Mouse (Mus musculus) stomach, postnatal 0 days (tissue): ENCODE data around the gene Gm11060.

Source experiments
- CTCF ChIP-seq: IDR thresholded peaks from 2 replicates; pipeline ENCODE4 v1.5.1; 2016; ENCODE audit warnings: antibody characterized with exemption, low read depth, mild to moderate bottlenecking, moderate library complexity
- EP300 ChIP-seq: optimal IDR thresholded peaks from 2 replicates; pipeline ENCODE3; 2016; ENCODE audit warnings: antibody characterized with exemption

DNA sequence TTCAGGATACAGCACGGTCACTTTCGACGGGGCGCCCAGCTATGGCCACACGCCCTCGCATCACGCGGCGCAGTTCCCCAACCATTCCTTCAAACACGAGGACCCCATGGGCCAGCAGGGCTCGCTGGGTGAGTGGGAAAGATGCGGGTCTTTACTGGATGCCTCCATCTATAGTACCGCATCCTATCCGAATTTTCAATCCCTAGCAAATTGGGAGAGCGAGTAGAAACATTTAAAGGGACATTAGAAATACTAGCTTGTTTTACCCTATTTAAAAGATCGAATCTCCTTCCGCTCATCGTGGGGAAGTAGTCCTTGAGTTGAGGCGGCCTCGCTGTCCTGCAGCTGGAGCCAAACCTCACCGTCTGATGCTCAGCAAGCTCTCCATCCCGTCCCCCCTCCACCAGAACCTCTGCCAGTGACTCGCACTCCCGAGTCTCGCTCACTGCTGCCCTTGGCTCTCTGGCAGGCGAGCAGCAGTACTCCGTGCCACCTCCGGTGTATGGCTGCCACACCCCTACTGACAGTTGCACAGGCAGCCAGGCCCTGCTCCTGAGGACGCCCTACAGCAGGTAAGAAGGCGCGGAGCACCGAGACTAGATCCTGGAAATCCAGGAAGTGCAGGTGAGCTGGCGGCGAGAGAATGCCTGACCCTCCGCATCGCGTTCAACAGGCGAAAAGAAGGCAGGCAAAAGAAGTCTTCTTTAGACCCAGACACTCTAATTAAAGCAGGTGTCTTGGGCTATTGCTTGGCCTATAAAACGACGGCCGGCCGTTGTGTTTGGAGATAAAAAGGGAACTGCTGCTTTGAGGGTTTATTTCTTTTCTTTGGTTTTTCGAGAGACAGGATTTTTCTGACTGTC is 41.3 kb downstream of the Gm11060 start:
- TF ChIP-seq CTCF (no peak), EP300 (no peak)
